Mouse (Mus musculus) liver, embryonic 14.5 days (tissue): ENCODE data around the gene Eef1g.

Experiments
- CTCF ChIP-seq: IDR thresholded peaks from 2 replicates; pipeline ENCODE4 v1.5.1; 2016; ENCODE audit warnings: antibody characterized with exemption, low read depth, control low read depth
- EP300 ChIP-seq: IDR thresholded peaks from 2 replicates; pipeline ENCODE4 v1.6.1; 2016; ENCODE audit warnings: antibody characterized with exemption, low read depth

DNA sequence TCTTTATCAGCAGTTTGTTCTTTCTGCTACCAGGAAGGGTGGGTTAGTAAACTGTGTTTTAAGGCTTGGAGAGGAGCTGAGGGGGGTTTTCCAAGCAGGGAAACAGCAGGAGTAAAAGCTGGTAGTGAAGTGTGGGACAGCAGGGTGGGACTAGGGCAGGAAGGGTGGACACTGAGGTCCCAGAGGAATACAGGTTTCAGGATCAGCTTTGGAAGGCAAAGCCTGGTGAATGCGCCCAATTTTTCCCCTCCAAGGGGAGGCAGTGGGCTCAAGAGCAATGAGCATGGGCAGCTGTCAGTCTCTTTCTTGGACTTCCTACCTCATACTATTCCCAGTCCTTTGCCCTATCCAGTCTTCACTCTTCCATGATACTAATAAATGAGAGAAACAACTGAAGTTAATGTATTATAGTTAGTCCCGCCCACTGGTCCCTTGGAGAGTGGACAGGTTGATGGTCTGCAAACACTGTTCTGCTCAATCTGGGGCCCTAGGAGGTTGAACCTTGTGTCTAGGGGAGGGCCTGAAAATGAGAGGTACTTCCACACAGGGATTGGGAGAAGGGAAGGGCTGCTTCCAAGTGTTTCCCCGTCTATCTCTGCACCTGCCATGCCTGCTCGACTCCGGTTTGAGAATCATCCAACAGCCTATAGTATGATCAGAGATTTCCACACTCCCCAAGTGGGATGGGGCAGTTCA is 58.9 kb downstream of the Eef1g start:
- TF ChIP-seq CTCF (no peak), EP300 (no peak)
